Mouse (Mus musculus) NIH3T3 (cell line): ENCODE data around the gene Atg101.

Source experiments
- DNase-seq: peaks from one replicate; pipeline ENCODE4 v3.0.0-alpha.2; 2012; ENCODE audit warnings: low read depth

Gene Atg101

DNA sequence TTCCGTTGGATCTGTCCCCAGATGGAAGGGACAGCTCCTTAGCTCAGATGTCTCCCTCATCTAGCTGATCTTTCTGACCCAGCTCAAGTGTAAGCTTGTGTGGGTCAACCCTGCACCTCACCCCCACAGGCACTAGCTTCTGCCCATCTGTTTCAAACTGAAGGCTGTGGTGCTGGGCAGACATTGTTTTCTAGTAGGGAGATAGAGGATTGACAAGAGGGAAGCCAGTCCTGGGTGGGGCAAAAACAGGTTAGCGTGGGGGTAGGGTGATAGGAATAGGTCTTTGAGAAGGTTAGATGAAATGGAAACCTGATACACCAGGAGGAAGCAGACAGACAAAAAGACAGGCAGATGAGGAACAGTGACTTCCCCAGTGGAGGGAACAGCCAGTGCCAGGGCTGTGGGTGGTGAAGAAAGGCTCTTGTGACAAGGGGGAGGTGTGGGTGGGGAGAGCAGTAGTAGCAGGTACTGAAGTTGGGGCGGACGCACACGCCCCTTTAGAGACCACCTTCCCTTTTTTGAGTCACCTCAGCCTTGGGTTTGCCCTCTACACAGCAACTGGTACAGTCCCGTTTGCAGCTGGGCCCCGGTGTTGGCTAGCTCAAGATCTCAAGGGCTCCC lies 28.1 kb upstream of the Atg101 start:
- no peak for DNase-seq

DNA sequence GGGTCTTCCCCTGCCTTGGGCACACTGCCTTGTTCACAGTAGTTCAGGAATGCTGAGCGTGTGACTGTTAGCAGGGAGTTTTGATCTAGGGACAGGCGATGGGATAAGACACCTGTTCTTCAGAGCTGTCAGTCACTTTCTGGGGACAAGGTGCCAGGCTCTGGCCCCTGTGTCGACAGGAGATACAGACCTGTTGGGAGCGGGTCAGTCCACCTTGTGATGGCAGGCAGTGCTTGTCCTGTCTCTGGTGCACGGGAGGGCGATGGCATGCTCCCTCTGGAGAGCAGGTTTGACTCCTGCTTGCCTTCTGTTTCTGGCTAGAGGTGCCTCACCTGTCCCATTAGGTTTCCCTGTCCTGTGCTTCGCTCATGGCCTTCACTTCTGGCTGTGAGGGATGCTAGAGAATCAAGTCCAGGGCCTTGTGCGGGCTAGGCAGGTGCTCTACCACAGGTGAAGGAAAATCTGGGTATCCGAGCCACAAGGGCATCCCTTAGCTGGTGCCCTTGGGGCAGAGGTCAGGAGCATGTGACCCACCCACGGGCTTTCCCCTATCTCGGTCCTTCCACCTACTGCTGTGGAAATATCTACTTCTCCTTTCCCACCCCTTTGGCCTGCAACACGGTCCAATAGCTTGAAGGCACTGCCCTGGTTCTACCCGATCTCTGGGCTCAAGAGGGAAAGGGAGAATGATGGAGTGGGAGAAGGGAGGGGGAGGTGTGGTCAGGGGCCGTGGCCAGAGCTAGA lies 27.4 kb upstream of the Atg101 start:
- no peak for DNase-seq

DNA sequence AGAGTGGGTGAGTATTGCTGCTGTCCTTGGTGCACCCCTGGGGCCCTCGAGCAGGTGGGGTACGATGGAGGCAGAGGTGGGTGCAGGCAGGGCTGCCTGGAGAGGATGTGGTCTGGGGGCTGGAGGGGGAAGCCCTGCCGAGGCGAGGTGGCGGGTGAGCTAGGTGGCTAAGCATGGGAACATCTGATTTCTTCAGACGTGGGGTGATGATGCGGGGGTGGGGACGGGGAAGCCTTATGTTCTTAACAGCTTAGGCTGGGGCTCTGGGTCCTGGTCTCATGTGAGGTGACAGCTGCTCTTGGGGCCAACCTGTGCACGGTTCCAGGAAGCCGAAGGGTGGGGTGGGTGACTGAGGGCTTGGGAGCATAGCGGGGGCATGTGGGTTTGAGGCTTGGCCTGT lies 25.7 kb upstream of the Atg101 start:
- DNase-seq, result no peak

GRCm38 (mm10) chr15:101259922-101260321 lies 24.1 kb upstream of the Atg101 start:
- DNase-seq, result no peak

DNA sequence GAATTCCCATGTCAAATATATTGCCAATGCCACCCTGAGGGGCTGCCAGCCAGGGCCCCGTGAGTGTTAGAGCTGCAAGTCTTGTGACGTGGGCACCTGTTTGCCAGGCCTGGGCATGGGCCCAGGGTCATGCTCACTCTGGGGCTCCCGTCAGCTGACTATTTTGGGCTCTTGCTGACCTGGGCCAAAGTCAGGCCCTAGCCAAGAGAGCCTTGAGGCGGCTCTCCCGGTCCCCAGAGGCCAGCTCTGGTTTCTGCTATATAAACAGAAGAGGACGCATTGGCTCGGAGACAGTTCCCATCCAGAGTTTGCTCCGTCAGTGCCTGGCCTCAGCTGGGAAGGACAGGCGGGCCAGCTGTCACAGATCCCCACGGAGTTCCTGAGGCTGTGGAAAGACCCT lies 23.7 kb upstream of the Atg101 start:
- no peak for DNase-seq

DNA sequence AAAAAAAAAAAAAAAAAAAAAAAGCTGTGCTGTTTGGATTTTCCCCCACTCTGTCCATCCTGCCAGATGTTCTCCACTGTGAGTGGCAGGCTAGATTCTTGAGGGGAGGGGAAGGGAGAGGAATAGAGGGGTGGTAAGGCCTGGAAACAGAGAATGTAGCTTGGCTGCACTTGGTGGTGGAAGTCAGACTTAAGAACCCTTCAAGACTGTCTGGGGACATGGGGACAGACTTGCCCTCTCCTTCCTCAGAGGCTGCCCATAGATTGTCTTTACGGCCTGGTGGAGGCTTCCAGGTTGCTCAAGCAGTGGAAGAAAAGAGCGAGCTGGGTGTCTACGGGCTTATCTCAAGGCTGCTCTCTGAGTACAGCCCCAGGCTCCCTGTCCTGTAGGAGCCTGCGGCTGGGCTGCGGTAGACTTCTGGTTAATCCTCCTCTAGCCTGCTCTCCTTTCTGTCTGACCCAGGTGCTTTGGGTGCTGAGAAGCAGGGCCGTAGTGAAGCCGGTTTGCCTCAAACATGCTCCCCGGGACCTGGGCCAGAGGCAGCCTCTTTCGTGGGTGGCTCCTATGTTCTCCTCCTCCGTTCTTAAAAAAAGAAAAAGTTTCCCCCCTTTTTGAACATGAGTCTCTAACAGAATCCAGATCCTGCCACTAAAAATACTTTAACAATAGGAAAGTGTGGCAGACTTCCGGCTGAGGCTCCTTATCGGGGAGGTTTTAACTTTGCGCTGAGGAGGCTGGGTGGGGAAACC lies 23.0 kb upstream of the Atg101 start:
- DNase-seq, result no peak

DNA sequence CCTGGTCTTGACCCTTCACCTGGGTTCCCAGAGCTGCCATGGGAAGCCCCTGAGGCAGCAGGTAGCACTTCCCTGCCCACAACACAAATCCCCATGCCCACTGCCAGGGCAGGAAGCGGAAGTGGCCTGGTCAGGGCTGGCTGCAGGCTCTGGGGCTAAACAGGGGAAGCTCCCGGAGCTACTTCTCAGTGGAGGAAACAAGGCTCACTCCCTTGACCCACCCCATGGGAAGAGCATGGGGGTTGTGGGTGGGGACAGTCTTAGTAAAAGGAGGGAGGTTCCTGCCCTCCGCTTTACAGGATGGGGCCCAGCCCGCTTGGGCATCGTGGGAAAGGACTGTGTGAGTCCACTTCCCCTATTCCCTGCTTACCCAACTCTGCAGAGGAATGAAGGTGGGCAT lies 21.6 kb upstream of the Atg101 start:
- DNase-seq, result no peak

DNA sequence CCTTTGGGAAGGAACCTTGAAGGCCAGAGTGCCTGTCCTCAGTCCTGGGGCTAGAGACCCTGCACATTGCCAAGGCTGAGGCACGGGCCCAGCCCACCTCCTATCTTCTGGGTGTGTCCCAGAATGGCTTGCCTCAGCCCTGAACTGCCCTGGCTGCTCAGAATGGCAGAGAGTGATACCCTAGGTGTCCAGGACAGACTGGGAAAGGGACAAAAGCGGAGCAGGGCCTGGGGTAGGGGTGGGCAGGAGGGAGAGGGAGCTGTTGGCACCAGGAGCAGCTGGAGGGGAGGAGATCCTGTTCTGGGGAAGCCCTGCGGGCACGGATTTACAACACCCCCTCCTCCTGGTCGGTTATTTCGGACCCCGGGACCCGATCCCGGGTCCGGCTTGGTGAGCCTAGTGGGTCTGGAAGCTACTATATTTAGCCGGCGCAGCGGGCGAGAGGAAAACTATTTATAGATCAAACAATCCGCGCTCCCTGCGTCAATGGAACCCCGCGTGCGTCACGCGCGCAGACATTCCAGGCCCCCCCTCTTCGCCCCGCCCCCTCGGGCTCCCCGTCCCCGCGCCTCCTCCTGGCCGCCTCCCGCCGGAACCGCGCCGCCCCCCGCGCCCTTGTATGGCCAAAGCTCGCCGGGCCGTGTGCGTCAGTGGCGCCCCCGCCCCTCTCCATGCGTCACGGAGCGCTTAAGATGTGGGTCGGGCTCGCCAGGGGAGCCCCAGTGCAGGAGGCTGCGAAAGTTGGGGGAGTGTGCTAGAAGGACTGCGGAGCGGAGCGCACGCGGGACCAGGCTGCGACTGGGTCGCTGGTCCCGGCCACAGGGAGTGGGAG lies 17.7 kb upstream of the Atg101 start:
- peak; percentile 99 for DNase-seq

GRCm38 (mm10) chr15:101267053-101268032 lies 16.7 kb upstream of the Atg101 start:
- peak; percentile 67 for DNase-seq

DNA sequence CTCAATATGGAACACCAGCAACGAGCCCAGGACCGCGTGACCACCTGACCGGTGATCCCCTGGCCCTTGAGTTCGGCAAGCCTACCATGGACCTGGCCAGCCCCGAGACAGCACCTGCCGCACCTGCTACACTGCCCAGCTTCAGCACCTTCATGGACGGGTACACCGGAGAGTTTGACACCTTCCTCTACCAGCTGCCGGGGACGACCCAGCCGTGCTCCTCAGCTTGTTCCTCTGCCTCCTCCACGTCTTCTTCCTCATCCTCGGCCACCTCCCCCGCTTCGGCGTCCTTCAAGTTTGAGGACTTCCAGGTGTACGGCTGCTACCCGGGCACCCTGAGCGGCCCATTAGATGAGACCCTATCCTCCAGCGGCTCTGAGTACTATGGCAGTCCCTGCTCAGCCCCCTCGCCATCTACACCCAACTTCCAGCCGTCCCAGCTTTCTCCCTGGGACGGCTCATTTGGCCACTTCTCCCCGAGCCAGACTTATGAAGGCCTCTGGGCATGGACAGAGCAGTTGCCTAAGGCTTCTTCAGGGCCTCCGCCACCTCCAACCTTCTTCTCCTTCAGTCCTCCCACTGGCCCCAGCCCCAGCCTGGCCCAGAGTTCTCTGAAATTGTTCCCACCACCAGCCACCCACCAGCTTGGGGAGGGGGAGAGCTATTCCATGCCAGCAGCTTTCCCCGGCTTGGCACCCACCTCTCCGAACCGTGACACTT lies 13.8 kb upstream of the Atg101 start:
- DNase-seq, result no peak

- no peak for DNase-seq
Observed at GRCm38 (mm10) chr15:101271107-101271506, 13.0 kb upstream of the Atg101 start.

DNA sequence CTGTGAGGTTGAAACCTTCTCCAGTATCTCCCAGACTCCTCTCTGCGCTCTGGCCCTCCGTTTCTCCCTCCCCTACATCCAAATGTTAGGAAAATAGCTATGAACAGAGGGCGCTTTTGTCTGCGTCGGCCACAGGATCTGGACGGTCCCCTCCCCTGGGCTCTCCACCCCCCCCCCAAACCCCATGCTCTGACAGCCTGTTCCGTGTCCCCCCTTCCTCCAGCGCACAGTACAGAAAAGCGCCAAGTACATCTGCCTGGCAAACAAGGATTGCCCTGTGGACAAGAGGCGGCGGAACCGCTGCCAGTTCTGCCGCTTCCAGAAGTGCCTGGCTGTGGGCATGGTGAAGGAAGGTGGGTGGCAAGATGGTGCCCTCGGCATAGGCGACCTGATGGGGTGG lies 12.6 kb upstream of the Atg101 start:
- DNase-seq, result no peak

DNA sequence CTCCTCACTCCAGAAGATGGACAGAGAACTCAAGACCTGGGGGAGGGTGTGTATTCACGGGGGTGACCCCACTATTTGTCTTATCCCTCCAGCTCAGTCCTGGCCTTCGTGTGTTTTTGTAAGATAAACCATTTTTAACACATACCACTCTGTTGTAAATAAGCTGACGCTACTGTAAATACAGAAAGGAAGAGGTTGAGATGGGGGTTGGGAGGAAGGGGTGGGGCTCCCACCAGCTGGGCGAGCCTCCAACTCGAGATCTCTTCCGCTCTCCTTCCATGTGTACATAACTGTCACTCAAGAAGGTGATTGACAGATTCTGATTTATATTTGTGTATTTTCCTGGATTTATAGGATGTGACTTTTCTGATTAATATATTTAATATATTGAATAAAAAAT lies 9.7 kb upstream of the Atg101 start:
- no peak for DNase-seq

GRCm38 (mm10) chr15:101277351-101277899 lies 6.6 kb upstream of the Atg101 start:
- no peak for DNase-seq

DNA sequence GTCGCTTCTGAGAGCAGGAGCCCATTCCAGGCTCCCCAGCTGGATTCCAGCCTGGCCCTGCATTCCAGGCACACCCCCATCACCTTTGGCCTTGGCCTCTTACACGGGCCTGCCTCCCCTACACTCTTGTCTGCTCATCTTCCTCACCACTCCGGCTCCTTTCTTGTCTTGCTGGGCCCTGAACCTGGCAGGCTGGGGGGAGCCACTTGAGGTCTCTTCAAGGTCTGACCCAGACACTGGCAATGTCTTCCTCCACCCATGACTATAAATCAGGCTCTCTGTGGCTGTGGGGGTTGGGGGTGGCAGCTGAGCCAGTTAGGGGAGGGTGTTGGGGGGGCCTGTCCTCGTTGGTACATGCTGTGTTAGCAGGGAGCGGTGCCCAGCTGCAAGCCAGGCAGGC lies 5.5 kb upstream of the Atg101 start:
- no peak for DNase-seq

GRCm38 (mm10) chr15:101279430-101279999 lies 4.6 kb upstream of the Atg101 start:
- DNase-seq, result peak; percentile 46

- no peak for DNase-seq
Observed at GRCm38 (mm10) chr15:101282471-101282870, 1.6 kb upstream of the Atg101 start.

- peak; percentile 93 for DNase-seq
Observed at GRCm38 (mm10) chr15:101283183-101283910, 725 bp upstream of the Atg101 start.
